Mouse (Mus musculus) bone marrow macrophage, adult 2 months (primary cell): ENCODE data around the gene Sulf2.

Source experiments
- CTCF ChIP-seq: IDR thresholded peaks from 2 replicates; pipeline ENCODE4 v1.5.1; 2012; ENCODE audit warnings: low read depth, mild to moderate bottlenecking, low read length, moderate library complexity
- POLR2A ChIP-seq: IDR thresholded peaks from 2 replicates; pipeline ENCODE4 v1.6.1; 2012; ENCODE audit warnings: mild to moderate bottlenecking, low read depth, low read length, borderline replicate concordance

- TF ChIP-seq CTCF = no peak
- no peak for TF ChIP-seq POLR2A
Measured at GRCm38 (mm10) chr2:166164601-166165000, 9.1 kb upstream of the Sulf2 start.
